Mouse (Mus musculus) left cerebral cortex, postnatal 4 days (tissue): ENCODE data around the gene Idua. TPM values are rescaled to one million over a fixed set of nuclear protein-coding genes. Genes with fewer than 3 reads are reported as not detected.

Experiments
- DNase-seq: peaks from one replicate; pipeline ENCODE4 v3.0.0-alpha.2; 2022
- intact Hi-C: fragments of 180-260 bp; cut with DNase I; formaldehyde crosslinking; loops from one replicate; pipeline ENCODE4 v1.15.1; 2025
- total RNA-seq, 2 experiments: library from RNA; stranded (reverse); gene quantifications; 2 replicates each; pipeline ENCODE4 v1.2.3; 2021

Idua gene
- total RNA-seq, 2 experiments from 2014 or later: 9.8 to 9.9 TPM

GRCm38 (mm10) chr5:108654444-108654990 is 5.6 kb upstream of the Idua start:
- no peak for DNase-seq
- intact Hi-C loops: no loop called here

- DNase-seq: no peak
- intact Hi-C loops: no loop called here
These were observed 4.8 kb upstream of the Idua start for GRCm38 (mm10) chr5:108655381-108655780.

GRCm38 (mm10) chr5:108655891-108656650 is 4.1 kb upstream of the Idua start:
- no peak for DNase-seq
- intact Hi-C loops: no loop called here

GRCm38 (mm10) chr5:108657406-108657805 is 2.7 kb upstream of the Idua start:
- intact Hi-C loops: no loop called here
- no peak for DNase-seq

- intact Hi-C loops: no loop called here
- no peak for DNase-seq
These were observed 1.5 kb upstream of the Idua start for GRCm38 (mm10) chr5:108658611-108659010.

- DNase-seq: peak; percentile 93
- intact Hi-C loops: no loop called here
These were observed 619 bp downstream of the Idua start for GRCm38 (mm10) chr5:108660632-108661268.

GRCm38 (mm10) chr5:108662772-108663171 is 2.6 kb downstream of the Idua start:
- DNase-seq: no peak
- intact Hi-C loops: no loop called here

- DNase-seq: no peak
- intact Hi-C loops: no loop called here
These were observed 4.9 kb downstream of the Idua start for GRCm38 (mm10) chr5:108665066-108665465.

- intact Hi-C loops: no loop called here
- DNase-seq: no peak
These were observed 7.2 kb downstream of the Idua start for GRCm38 (mm10) chr5:108667370-108667769.

GRCm38 (mm10) chr5:108668387-108668932 is 8.3 kb downstream of the Idua start:
- no peak for DNase-seq
- intact Hi-C loops: no loop called here

GRCm38 (mm10) chr5:108668977-108669936 is 9.1 kb downstream of the Idua start, which contains the start of gene Dgkq:
Gene Dgkq (minus strand): TSS chr5:108669672.
- DNase-seq: peak; percentile 78
- intact Hi-C loops: no loop called here

- intact Hi-C loops: no loop called here
- DNase-seq: no peak
These were observed 9.9 kb downstream of the Idua start for GRCm38 (mm10) chr5:108669986-108670385.

GRCm38 (mm10) chr5:108670785-108671184 is 10.7 kb downstream of the Idua start:
- peak; percentile 54 for DNase-seq
- intact Hi-C loops: no loop called here

- intact Hi-C loops: no loop called here
- DNase-seq: no peak
These were observed 11.6 kb downstream of the Idua start for GRCm38 (mm10) chr5:108671757-108672156.

- intact Hi-C loops: no loop called here
- DNase-seq: no peak
These were observed 14.5 kb downstream of the Idua start for GRCm38 (mm10) chr5:108674624-108675023.

GRCm38 (mm10) chr5:108675251-108675816 is 15.2 kb downstream of the Idua start, which contains the start of gene Slc26a1:
Gene Slc26a1 (minus strand): TSS chr5:108675569.
- intact Hi-C loops: no loop called here

GRCm38 (mm10) chr5:108676772-108677498 is 16.8 kb downstream of the Idua start:
- DNase-seq: peak; percentile 25
- intact Hi-C loops: no loop called here

More at GRCm38 (mm10) chr5:108675251-108675816, 15.2 kb downstream of the Idua start, which contains the start of gene Slc26a1:
- no peak for DNase-seq

GRCm38 (mm10) chr5:108677605-108678295 is 17.6 kb downstream of the Idua start:
- peak; percentile 77 for DNase-seq
- intact Hi-C loops: no loop called here
